Mouse (Mus musculus): ENCODE measurements at regions not wholly inside any gene's neighbourhood (a gene's known extent, or its start where the extent isn't known, plus 50 kb on each side); places are given as distances from the start of the nearest gene placed in this dataset.

DNA sequence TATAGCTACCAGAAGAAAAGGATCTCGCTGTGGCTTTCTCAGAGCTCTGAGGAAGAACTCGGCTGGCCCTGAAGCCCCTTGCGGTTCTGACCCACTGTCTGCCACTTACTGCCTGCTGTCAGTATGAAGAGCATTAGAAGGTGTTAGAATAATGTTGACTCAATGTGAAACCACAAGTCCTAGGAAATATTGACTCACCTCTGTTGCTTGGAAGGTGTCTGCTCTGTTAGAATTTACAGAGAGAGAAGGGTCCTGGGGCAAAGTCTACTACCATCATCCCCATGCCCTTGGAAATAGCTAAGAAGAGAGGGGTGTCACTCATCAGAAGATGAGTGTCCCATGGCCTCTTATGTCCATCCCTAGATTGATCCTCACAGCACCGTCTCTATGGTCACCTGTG is 197.9 kb downstream of the Hlx start:
- DNase-seq: no peak

DNA sequence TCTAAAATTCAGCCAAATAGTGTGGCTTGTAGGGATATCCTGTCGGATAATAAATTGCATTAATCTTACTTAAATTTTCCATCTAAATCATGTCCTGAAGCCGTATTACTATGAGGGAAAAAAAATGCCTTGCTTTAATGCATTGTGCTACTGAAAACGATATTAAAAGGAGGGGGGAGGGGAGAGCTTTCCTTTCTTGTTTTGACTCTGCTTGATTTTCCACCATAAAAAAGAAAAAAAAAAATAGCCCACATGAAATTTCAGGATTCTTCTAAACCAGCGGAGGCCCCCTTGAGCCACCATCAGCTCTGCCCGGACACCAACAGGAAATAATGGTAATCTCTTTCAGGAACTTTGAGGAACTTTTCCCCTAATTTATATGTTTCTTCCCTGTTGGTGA is 198.5 kb downstream of the Hlx start:
- DNase-seq: no peak

DNA sequence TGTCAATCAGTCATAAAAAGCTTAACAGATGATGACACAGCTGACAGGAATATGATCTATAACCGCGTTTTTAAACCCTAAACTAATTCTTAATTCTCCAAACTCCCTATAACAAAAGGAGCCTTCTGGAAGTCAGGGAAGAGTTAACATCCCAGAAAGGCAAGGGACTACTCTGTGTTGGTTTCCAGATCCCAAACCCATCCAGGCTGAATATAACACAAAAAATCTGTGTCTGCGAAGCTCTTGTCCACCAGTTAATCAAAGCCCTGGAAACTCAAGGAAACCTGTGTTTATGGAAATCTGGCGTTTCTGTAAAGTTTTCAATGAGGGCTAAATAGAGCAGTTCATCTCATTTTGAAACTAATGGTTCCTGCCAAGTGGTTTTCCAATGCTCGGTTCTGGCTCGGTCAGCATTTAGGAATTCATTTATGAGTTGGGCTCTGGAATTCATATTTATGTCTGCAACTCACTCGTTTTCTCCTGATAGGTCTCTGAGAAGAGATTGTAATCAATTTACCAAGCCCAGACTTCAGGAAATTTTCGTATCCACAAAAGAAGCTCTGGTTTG is 199.8 kb downstream of the Hlx start:
- DNase-seq: peak; percentile 36

DNA sequence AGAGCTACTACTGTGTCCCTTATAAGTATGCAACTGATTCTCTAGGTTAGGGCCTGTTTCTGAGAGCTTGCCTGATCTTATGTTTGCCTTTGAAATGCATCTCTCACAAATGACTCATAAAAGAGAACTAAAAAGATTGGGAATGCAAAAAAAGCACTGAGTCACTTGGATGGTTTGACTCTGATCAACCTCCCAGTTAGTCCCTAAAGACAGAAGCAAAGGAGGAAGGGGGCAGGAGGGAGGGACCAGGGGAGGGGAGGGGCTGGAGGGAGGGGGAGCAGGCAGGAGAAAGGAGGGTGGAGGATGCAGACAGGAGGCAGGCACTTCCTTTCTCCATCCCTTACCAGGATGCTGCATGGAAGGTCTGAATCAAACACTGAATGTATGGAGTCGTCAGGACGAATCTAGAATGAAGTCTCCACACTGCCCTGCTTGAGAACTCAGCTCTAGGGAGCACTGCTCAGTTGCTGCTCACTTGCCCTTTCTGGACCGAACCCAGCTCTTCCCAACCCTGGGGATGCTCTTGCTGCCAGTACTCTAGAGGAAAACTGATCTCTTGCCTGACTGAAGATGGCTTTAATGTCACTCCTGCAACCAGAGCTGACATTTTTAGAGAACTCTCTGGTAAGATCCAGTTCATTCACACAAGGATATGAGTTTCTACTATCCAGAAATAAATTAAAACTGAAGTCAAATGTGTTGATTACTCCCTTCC is 201.7 kb downstream of the Hlx start:
- DNase-seq: no peak

DNA sequence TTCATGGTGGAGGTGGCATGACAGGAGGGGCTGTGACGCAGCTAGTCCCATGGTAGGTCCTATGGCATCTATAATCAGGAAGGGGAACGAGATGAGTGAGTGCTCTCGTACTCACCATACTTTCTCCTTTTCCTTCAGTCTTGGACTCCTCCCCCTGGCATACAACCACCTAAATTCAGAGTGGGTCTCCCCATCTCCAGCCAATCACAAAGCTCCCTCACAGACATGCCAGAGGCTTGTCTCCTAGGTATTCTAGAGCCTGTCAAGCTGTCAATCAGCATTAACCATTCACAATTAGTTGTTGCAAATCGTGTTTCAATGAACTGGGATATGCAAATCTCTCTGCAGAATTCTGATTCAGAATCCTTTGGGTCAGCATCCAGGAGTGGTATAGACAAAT is 206.7 kb downstream of the Hlx start:
- DNase-seq: no peak

DNA sequence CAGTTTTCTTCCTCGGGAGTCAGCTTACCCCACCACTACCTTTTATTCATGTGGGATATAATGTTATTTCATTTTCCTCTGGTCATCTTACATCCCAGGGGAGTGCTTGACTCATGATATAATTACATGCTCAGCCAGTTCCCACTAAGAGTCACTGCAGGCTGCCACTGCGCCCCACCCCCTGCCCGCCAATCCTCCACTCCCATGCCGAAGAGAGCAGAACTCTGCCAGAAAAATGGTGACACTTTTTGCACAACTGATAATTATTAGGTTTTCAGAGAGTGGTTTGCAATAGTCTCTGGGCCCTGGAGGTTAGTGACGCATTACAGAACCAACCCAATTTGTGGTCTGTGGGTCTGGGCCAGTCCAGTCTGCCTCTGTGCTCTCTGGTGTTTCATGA is 212.9 kb downstream of the Hlx start:
- DNase-seq: peak; percentile 32

DNA sequence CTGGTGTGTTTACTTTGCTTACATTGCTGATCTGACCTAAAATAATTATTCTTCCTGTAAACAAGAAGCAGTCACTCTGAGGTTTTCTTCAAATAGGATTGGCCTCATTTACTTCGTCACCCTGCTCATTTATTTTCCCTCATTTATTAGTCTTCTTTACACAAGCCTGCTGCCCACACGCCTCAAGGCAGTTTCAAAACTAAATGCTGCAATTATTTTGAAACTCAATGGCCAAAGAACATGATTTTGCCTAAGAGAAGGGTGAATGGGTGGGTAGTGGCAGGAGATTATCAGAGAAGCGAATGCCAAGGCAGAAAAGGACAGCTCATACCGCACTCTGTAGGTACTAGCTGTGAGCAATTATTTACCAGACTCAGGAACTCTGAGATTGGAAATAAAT is 227.8 kb downstream of the Hlx start:
- DNase-seq: no peak

DNA sequence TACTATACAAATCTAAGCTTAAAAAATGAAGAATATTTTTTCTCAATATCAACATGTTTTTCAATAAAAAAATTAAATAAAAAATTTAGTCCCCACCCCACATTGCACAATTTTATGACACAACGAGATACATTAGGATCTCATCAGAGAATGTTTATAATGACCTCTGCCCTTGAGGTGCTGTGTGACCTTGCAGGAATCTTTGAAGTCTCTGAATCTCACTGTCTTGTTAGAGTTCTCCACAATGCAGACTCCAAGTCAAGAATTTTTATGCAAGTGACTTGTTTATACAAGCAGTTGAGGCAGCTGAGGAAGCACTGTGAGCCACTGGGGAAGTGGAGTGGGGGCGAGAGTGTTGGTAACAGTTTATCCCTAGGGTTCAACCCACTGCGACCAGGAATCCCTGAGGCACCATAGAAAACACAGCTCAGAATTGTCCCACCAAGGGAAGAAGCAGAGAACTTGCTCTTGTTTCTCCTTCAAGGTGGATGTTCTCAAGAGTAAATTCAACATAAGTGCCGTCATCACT is 228.5 kb downstream of the Hlx start:
- peak; percentile 85 for DNase-seq

DNA sequence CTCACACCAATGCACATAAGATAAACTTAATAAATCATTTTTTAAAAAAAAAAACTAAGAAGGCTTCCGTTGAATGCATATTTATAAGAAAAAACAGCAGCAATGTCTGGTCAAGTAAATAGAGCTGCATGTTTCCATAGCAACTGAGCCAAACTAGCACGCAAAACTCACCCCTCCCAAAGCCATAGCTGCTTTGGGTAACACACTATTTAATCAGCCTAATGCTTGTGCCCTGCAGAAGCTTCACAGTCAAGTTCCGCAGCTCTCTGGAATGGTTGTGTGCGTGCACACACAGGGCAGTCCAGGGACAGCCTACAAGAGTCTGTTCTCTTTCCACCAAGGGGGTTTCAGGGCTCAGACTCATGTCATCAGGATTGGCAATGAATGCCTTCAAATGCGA is 231.7 kb downstream of the Hlx start:
- DNase-seq: peak; percentile 41

DNA sequence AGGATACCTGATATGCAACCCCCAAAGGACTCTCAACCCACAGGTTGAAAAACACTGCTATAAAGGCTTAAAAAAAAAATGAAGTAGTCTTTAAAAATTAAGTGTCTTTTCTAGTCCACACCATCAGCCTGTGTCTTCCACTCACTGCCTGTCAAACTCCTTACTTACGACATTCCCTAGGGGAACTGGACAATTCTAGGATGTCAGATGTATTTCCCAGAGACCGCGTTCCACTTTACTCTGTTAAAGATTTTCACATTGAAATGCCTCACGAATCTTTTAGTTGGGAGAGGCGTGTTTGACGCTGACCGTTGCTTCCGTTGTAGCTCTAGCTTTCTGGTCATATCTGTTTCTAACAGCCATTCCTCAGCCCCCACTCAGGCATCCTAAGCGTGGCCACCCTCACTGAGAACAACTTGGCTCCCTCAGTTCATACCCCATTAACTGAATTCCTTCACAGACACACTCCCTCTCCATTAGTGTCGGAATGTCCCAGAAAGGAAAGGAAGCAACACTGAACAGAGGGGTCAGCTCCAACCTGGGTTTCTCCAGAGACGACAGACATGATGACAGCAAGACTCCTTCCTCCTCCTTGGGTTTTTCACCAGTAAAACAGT is 233.4 kb downstream of the Hlx start:
- DNase-seq: peak; percentile 88

DNA sequence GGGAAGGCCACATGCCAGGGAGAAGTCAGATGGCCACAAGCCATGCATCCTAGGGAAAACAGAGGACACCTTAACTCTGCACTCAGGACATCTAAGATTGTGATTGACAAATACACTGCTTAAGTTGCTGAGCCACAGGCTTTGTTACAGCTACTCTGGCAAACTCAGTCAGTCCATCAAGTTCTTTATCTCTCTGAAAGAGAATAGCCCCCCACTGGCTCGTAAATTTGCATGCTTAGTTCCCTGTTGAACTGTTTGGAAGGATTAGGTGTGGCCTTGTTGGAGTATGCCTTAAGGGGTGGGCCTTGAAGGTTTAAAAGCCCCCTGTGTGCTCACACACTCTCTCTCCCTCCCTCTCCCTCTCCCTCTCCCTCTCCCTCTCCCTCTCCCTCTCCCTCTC is 235.4 kb downstream of the Hlx start:
- DNase-seq: no peak

DNA sequence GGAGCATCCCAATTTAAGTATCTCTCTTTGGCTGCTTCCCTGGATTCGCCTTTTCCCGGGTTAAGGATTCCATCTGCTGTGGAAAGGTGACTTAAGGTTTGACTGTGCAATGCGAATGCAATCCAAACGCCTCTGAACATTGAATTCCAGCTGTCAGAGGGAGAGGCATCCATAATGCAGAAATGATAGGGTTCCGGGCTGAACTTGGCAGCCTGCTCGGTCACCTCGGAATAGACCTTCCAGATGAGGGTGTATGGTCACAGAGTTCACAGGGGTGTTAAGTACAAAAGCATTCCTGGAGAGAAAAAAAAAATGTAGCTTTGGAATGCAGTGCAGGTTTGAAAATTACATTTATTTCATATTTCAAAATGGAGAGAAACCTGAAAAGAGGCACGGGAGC is 238.6 kb downstream of the Hlx start:
- no peak for DNase-seq

DNA sequence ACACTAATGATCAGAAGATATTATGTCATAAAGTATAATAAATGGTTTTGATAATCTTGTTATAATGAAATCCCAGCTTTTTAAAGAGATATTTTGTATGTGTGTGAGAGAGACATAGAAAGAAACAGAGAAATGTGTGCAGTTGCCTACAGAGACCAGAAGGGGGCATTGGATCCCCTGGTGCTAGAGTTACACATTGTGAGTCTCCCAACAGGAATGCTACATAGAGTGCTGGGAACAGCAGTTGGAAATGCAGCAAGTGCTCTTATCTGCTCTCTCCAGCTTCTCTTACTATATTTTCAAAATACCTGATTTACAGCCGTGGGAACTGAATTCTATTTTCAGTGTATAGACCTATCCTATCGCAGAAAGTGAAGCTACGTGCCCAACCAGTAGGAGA is 240.3 kb downstream of the Hlx start:
- DNase-seq: no peak

DNA sequence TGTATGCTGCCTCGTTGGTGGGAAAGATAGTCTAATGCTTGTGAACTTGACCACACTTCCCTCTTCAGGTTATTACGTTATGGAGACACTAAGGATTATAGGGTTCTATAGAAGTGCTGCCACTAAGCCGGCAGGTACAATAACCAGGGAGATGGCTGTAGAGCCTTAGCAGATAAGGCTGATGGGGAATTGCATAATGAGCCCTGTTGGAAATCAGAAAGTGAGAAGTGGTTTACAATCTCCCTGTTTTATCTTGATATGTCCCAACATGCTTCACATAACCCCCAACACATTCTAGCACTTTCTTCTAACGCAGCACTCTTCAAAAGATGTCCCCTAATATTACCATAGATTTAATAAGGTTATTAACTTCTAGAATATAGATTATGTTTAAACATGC is 241.2 kb downstream of the Hlx start:
- DNase-seq: no peak

DNA sequence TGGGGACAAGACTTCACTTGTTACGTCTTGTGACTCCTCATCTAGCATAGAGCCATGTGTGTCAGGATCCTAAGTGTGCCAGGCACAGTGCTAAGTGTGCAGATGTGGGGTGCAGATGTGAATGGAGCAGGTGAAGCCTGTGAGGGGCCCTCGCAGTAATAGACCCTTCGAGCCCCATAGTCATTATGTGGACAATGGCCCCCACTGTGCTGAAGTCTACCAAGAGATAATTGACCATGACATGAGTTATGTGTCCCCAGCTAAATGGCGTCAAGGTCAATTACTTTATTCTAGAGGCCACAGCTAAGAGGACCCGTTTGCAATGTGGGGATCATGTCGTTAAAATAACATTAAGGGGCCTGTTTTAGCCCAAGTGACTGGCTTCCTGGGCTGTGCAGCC is 245.0 kb downstream of the Hlx start:
- DNase-seq: no peak

DNA sequence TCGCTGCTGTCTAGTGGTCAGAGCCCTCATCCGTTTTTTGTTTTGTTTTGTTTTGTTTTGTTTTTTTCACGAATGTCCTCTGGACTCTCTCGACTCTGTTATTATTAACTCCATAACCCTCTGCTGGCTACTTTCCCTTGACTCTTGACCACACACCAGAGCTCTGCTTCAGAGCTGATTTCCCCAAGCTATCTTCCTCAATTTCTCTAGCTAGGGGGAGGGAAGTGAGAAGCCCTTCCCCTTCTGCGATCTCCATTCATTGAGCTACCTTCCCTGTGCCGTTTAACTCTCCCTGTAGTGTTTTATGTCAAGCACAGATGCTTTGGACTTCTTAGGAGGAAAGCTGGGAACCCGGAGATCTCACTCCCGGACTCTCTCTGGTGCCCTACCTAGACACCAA is 247.6 kb downstream of the Hlx start:
- DNase-seq: no peak

DNA sequence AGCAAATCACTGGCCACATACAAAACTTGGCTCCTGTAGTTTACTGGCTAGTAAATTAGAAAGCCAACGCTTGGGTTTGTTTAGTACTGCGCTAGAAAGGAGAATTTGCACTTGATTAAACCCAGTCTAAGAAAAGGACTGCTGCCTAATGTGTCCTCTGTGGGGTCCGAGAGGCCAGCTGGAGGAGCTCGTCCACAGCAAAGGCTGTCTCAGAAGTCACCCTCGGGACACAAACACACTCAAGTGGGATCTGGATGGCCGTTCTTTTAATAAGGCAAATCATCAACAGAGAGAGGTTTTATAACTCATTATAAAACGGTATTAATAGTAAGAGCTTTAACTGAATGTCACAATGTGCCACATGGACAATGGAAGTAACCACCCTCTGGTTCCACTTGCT is 249.0 kb downstream of the Hlx start:
- peak; percentile 41 for DNase-seq

DNA sequence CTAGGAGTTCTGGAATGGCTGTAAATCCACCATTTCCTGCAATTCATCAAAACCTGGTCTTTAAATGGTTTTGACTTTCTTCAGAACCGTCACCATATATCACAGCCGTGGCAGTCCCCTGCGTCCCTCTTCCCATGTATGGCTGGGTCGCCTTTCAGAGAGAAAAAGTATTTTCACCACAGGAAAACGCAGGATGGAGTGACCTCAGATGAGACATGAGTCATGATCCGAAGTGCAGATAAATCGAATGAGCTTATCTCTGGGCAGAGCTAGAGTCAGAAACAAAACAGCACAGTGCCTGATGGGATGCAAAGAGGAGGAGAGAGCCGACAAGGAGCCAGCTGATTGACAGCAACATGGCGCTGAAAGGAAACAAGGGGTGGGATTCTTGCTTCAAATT is 250.4 kb downstream of the Hlx start:
- no peak for DNase-seq

DNA sequence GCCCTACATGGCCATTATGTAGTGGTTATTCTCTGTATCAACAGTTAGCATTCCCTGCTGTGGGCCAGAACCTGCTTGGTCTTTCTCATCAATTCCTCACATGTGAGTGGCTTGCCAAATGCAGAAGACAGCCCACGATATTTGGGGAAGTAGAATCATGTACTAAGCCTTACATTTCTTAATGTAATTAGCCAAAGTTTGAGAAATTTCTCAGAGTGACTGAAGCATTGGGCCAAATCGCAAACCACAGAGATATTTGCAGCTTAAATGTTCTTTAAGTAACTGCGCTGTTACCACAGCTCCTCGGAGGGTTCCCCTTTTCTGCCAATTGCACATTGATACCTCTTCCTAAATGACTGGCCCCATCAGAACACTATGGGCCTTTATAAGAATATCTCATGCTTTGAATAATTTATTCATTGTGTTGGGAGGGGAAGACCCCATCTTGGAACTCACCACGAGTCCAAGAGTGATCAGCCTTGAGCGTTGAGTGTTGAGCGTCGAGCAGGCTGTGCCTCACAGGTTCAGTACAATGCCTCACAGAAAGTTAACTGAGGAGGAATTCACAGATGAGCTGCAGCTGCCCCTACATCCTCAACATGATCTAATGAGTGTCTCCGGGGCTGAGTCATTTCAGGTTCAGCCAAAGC is 251.7 kb downstream of the Hlx start:
- DNase-seq: no peak

DNA sequence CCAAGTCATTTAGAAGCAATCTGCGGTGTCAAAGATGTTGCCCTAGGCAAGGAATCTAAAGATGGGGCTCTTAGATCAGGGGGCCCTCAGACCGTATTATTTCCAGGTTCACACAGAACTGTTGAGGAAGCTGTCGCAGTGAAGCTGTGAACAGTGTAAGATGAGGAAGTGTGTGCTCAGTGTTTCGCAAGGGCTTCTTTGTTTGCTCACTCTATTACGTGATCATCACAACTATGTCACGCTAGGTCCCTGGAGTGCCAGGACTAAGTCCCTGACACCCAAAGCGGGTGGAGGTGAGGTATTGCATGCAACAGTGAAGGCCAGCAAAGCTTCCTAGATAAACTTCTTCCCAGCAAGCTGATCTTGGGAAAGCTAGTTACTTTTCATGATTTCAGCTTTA is 254.4 kb downstream of the Hlx start:
- peak; percentile 23 for DNase-seq

DNA sequence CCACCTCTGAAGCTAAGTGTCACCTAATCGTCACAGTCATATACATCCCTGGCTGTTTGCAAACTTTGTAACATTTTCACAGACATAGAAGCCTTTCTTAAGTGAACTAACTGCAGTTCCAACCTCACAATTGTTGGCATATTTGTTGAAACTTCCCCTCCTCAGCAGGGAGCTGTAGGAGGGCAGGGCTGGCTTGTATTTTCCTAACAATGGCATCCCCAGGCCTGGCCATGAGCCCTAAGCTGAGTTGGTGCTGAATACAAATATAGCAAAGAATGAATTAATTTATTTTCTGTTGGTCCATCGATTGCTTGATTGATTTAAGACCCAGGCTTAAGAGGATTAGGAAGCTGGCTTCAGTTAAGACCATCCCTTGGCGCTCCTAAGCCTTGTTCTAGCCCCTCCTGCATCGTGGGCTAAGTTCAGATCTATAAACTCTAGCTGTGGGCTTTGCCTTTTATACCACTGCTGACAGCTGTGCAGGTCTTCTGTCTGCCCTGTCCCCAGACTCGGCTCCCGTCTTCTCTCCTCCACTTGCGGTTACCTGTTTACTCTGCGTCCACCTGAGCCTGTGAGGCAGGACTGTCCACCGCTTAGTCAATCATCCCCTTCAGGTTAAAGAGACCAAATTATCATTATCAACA is 269.8 kb downstream of the Hlx start:
- DNase-seq: no peak

DNA sequence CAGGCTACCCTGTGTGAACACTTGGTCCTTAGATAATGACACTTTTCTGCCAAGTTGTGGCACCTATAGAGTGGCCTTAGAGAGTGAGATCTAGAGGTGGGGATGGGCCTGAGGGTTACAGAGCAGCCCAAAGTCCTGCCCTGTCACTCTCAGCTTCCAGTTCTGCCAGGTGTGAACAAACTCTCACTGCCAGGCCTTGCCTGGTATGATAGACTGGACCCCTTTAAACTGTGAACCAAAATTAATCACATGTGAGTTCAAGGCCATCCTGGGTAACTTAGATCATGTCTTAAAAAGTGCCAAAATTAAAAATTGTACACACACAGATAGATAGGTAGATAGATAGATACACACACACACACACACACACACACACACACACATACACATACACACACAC is 271.0 kb downstream of the Hlx start:
- DNase-seq: no peak

DNA sequence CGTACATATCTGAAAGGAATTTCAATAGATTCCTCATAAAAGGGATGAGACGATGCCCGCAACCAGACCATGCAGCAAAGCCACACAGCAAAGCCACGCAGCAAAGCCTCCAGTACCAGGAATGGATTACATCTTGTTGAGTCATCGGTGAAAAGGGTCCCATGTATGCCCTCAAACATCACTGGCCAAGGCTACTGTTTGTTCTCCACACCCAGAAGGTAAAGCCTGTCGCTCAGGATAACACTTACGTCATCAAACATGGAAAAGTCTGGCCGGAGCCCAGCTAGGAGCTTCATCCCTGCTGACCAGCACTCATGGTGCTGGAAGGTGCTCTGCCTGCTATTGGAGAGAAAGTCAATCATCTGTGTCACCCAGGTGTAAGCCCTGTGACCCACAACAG is 275.7 kb downstream of the Hlx start:
- no peak for DNase-seq

DNA sequence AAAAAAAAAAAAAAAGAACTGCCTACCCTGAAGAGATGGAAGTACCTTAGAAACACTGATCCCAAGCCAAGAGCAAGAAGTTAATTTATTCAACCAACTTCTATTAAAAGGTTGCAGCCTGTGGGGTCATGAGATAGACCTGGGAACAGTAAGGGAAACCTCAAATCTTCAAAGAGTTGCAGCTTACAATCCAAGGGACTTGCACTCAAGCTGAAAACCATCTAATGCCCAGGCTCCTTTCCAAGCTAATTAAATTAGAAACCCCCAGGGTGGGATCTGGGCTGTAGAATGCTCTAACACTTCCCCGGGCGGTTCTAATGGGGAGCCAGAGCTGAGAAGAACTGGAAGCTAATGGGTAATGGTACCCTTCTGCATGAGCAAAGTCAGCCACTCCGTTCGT is 278.0 kb downstream of the Hlx start:
- DNase-seq: no peak

Measured in lung, postnatal 10 days (tissue).